Mouse (Mus musculus): ENCODE measurements around the gene Abtb1. TPM values are rescaled to one million over a fixed set of nuclear protein-coding genes. Genes with fewer than 3 reads are reported as not detected.

Gene Abtb1
- polyA plus RNA-seq, 1 experiment from 2014 or later: 31.4 TPM

DNA sequence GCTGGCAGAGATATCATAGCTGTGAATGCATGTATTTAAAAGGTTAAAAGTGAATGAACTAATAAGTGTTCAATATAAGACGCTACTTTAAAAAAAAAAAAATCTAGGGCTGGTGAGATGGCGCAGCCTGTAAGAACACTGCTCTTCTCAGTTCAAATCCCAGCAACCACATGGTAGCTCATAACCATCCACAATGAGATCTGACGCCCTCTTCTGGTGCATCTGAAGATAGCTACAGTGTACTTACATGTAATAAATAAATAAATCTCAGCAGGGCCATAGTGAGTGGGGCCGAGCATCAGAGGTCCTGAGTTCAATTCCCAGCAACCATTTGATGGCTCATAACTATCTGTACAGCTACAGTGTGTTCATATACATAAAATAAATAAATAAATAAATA lies 37.7 kb upstream of the Abtb1 start:
- no peak for DNase-seq (ENCODE audit: low spot score)
- H3K27me3 ChIP-seq (replicated peaks; ENCODE audit: control insufficient read depth, insufficient read depth, low read length): no peaks in the 10 kb centered on the region
- 0 out of 2 replicates have a peak, but pooled peaks cover 2% of the 10 kb centered on the region for H3K4me1 ChIP-seq (ENCODE audit: control insufficient read depth, insufficient read depth, low read length)
- H3K4me2 ChIP-seq (ENCODE audit: low read length): no peak overlapping the region
- peaks cover 21% of the 10 kb centered on the region for H3K36me3 ChIP-seq (ENCODE audit: control insufficient read depth, insufficient read depth, low read length)
- no peaks in the 10 kb centered on the region for H3K9me3 ChIP-seq (replicated peaks; ENCODE audit: control insufficient read depth, low read length)
- no peak overlapping the region for H3K9ac ChIP-seq (ENCODE audit: low read length)
- H3K4me3 ChIP-seq (ENCODE audit: low read depth, low read length): no peak overlapping the region
- H3K27ac ChIP-seq (ENCODE audit: low read depth, low read length): no peak overlapping the region
- 66% methylated on average over 4 of the region's 4 CpGs for WGBS
- ATAC-seq: no peak

GRCm38 (mm10) chr6:88874868-88875508 lies 33.2 kb upstream of the Abtb1 start, which contains the start of gene Podxl2:
Gene Podxl2 (minus strand): TSS chr6:88875044.
- ATAC-seq (peak; percentile 71), DNase-seq (ENCODE audit: low spot score) (peak; percentile 92)
- H3K4me2 ChIP-seq (ENCODE audit: low read length): peak within 1 kb of the TSS; percentile 67
- H3K27ac ChIP-seq (ENCODE audit: low read depth, low read length): peak within 1 kb of the TSS; percentile 94
- no peaks in the 10 kb centered on the region for H3K27me3 ChIP-seq (replicated peaks; ENCODE audit: control insufficient read depth, insufficient read depth, low read length)
- H3K9me3 ChIP-seq (replicated peaks; ENCODE audit: control insufficient read depth, low read length): no peaks in the 10 kb centered on the region
- peaks cover 32% of the 10 kb centered on the region for H3K4me1 ChIP-seq (ENCODE audit: control insufficient read depth, insufficient read depth, low read length)
- peak within 1 kb of the TSS; percentile 95 for H3K4me3 ChIP-seq (ENCODE audit: low read depth, low read length)
- H3K9ac ChIP-seq (ENCODE audit: low read length): peak within 1 kb of the TSS; percentile 98
- H3K36me3 ChIP-seq (ENCODE audit: control insufficient read depth, insufficient read depth, low read length): 0 out of 2 replicates have a peak, but pooled peaks cover 2% of the 10 kb centered on the region
- 9% methylated on average over 33 of the region's 63 CpGs for WGBS

GRCm38 (mm10) chr6:88873965-88874867 lies 32.4 kb upstream of the Abtb1 start:
- Histone ChIP-seq H3K36me3 (ENCODE audit: control insufficient read depth, insufficient read depth, low read length) (peaks cover 6% of the 10 kb centered on the region; the same call in 1 of the 2 replicates), H3K9me3 (replicated peaks; ENCODE audit: control insufficient read depth, low read length) (no peaks in the 10 kb centered on the region), H3K4me1 (ENCODE audit: control insufficient read depth, insufficient read depth, low read length) (peaks cover 34% of the 10 kb centered on the region), H3K4me2 (ENCODE audit: low read length) (peak overlapping the region; percentile 67), H3K4me3 (ENCODE audit: low read depth, low read length) (peak overlapping the region; percentile 95), H3K27me3 (replicated peaks; ENCODE audit: control insufficient read depth, insufficient read depth, low read length) (no peaks in the 10 kb centered on the region), H3K9ac (ENCODE audit: low read length) (peak overlapping the region; percentile 98), H3K27ac (ENCODE audit: low read depth, low read length) (peak overlapping the region; percentile 94)
- DNase-seq (ENCODE audit: low spot score) (peak; percentile 74), ATAC-seq (peak; percentile 55)
- 1% methylated on average over 63 of the region's 74 CpGs for WGBS

- Histone ChIP-seq H3K9me3 (replicated peaks; ENCODE audit: control insufficient read depth, low read length) (no peaks in the 10 kb centered on the region), H3K36me3 (ENCODE audit: control insufficient read depth, insufficient read depth, low read length) (peaks cover 15% of the 10 kb centered on the region), H3K4me2 (ENCODE audit: low read length) (peak overlapping the region; percentile 67), H3K4me1 (ENCODE audit: control insufficient read depth, insufficient read depth, low read length) (peaks cover 34% of the 10 kb centered on the region), H3K27me3 (replicated peaks; ENCODE audit: control insufficient read depth, insufficient read depth, low read length) (no peaks in the 10 kb centered on the region), H3K4me3 (ENCODE audit: low read depth, low read length) (peak overlapping the region; percentile 95), H3K27ac (ENCODE audit: low read depth, low read length) (peak overlapping the region; percentile 94), H3K9ac (ENCODE audit: low read length) (peak overlapping the region; percentile 98)
- 22% methylated on average over 6 of the region's 7 CpGs for WGBS
- DNase-seq (ENCODE audit: low spot score): peak; percentile 74
- ATAC-seq: peak; percentile 61
Measured at GRCm38 (mm10) chr6:88872811-88873210, 31.0 kb upstream of the Abtb1 start.

DNA sequence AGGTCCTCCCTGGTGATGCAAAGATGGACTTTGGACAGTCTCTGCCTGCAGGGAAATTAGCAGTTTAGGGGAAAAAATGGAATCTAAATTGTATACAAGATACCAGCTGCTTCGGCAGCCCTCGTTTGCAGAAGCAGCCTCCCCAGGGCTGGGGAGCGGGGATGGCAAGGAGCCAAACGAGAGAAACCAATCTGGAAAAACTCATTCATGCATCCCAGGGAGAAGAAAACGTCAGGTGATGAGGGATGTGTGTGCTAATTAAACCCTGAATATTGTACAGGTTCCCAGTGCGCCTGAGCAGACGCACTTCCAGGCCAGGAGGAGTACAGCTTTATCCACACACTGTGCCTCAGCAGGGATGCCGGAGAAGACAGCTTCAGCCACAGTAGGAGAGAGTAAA lies 29.8 kb upstream of the Abtb1 start:
- peaks cover 16% of the 10 kb centered on the region for H3K36me3 ChIP-seq (ENCODE audit: control insufficient read depth, insufficient read depth, low read length)
- DNase-seq (ENCODE audit: low spot score): peak; percentile 91
- peak overlapping the region; percentile 98; the same call in 1 of the 2 replicates for H3K9ac ChIP-seq (ENCODE audit: low read length)
- no peaks in the 10 kb centered on the region for H3K9me3 ChIP-seq (replicated peaks; ENCODE audit: control insufficient read depth, low read length)
- WGBS: 10% methylated on average over 8 of the region's 8 CpGs
- H3K4me2 ChIP-seq (ENCODE audit: low read length): peak overlapping the region; percentile 67
- peaks cover 34% of the 10 kb centered on the region for H3K4me1 ChIP-seq (ENCODE audit: control insufficient read depth, insufficient read depth, low read length)
- no peaks in the 10 kb centered on the region for H3K27me3 ChIP-seq (replicated peaks; ENCODE audit: control insufficient read depth, insufficient read depth, low read length)
- peak overlapping the region; percentile 95 for H3K4me3 ChIP-seq (ENCODE audit: low read depth, low read length)
- H3K27ac ChIP-seq (ENCODE audit: low read depth, low read length): peak overlapping the region; percentile 94
- peak; percentile 30 for ATAC-seq

- Histone ChIP-seq H3K27ac (ENCODE audit: low read depth, low read length) (peak overlapping the region; percentile 94; the same call in 1 of the 2 replicates), H3K4me3 (ENCODE audit: low read depth, low read length) (no peak overlapping the region), H3K9ac (ENCODE audit: low read length) (no peak overlapping the region), H3K36me3 (ENCODE audit: control insufficient read depth, insufficient read depth, low read length) (peaks cover 18% of the 10 kb centered on the region), H3K4me2 (ENCODE audit: low read length) (no peak overlapping the region), H3K4me1 (ENCODE audit: control insufficient read depth, insufficient read depth, low read length) (peaks cover 34% of the 10 kb centered on the region), H3K27me3 (replicated peaks; ENCODE audit: control insufficient read depth, insufficient read depth, low read length) (no peaks in the 10 kb centered on the region), H3K9me3 (replicated peaks; ENCODE audit: control insufficient read depth, low read length) (no peaks in the 10 kb centered on the region)
- 34% methylated on average over 4 of the region's 4 CpGs for WGBS
- ATAC-seq (no peak), DNase-seq (ENCODE audit: low spot score) (peak; percentile 49)
Measured at GRCm38 (mm10) chr6:88870594-88870993, 28.8 kb upstream of the Abtb1 start.

DNA sequence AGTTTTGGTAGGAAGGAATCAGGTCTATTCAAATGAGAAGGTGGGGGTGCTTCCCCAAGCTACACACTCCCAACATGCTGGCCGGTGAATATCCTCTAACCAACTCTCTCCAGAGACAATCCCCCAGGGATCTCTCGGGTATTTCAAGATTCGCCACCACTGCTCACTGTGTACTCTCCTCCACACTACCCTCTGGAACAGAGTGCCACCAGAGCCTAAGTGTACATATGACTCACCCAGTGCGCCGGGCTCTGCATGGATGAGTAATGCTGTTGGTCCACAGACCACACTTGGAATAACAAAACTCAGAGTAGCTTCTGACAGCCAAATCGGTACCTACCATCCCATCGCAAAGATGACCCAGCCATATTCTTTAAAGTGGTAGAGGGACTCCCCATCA lies 27.7 kb upstream of the Abtb1 start:
- Histone ChIP-seq H3K4me2 (ENCODE audit: low read length) (no peak overlapping the region), H3K9me3 (replicated peaks; ENCODE audit: control insufficient read depth, low read length) (no peaks in the 10 kb centered on the region), H3K9ac (ENCODE audit: low read length) (no peak overlapping the region), H3K36me3 (ENCODE audit: control insufficient read depth, insufficient read depth, low read length) (peaks cover 28% of the 10 kb centered on the region), H3K27me3 (replicated peaks; ENCODE audit: control insufficient read depth, insufficient read depth, low read length) (no peaks in the 10 kb centered on the region), H3K27ac (ENCODE audit: low read depth, low read length) (no peak overlapping the region), H3K4me3 (ENCODE audit: low read depth, low read length) (no peak overlapping the region), H3K4me1 (ENCODE audit: control insufficient read depth, insufficient read depth, low read length) (peaks cover 34% of the 10 kb centered on the region)
- WGBS: 92% methylated on average over 7 of the region's 7 CpGs
- ATAC-seq: no peak
- no peak for DNase-seq (ENCODE audit: low spot score)

- no peak overlapping the region for H3K4me2 ChIP-seq (ENCODE audit: low read length)
- H3K4me1 ChIP-seq (ENCODE audit: control insufficient read depth, insufficient read depth, low read length): peaks cover 9% of the 10 kb centered on the region
- WGBS: 85% methylated on average over 7 of the region's 7 CpGs
- no peak overlapping the region for H3K27ac ChIP-seq (ENCODE audit: low read depth, low read length)
- no peak overlapping the region for H3K9ac ChIP-seq (ENCODE audit: low read length)
- H3K4me3 ChIP-seq (ENCODE audit: low read depth, low read length): no peak overlapping the region
- no peak for ATAC-seq
- no peaks in the 10 kb centered on the region for H3K9me3 ChIP-seq (replicated peaks; ENCODE audit: control insufficient read depth, low read length)
- H3K36me3 ChIP-seq (ENCODE audit: control insufficient read depth, insufficient read depth, low read length): peaks cover 61% of the 10 kb centered on the region
- DNase-seq (ENCODE audit: low spot score): no peak
- no peaks in the 10 kb centered on the region for H3K27me3 ChIP-seq (replicated peaks; ENCODE audit: control insufficient read depth, insufficient read depth, low read length)
Measured at GRCm38 (mm10) chr6:88865704-88866103, 23.9 kb upstream of the Abtb1 start.
